Mouse (Mus musculus) midbrain, embryonic 14.5 days (tissue): ENCODE data around the gene Fth1. TPM values are rescaled to one million over a fixed set of nuclear protein-coding genes. Genes with fewer than 3 reads are reported as not detected.

Source experiments
- ATAC-seq: fragments of 200-750 bp; cut with Nextera tagmentation; 2 replicates; pipeline ENCODE4 v1.8.0; 2017; ENCODE audit warnings: moderate number of reproducible peaks, moderate library complexity; ENCODE audit not compliant: low FRiP score, low TSS enrichment
- DNase-seq: peaks from one replicate; pipeline ENCODE4 v3.0.0-alpha.2; 2015
- H3K27ac ChIP-seq: fragments of 300-500 bp; sonication (generic); replicated peaks from 2 replicates; pipeline ENCODE4 v1.5.1; 2014; ENCODE audit warnings: mild to moderate bottlenecking, low read depth, low read length, moderate library complexity
- H3K27me3 ChIP-seq: fragments of 300-500 bp; sonication (generic); 2 replicates; pipeline ENCODE4 v1.6.1; 2014; ENCODE audit warnings: low read length, control low read depth, mixed read lengths; ENCODE audit not compliant: control insufficient read depth, insufficient read depth
- H3K36me3 ChIP-seq: fragments of 300-500 bp; sonication (generic); 2 replicates; pipeline ENCODE4 v1.6.1; 2014; ENCODE audit warnings: low read length, control low read depth; ENCODE audit not compliant: control insufficient read depth, insufficient read depth
- H3K4me1 ChIP-seq: fragments of 300-500 bp; sonication (generic); 2 replicates; pipeline ENCODE4 v1.6.1; 2014; ENCODE audit warnings: mild to moderate bottlenecking, antibody characterized with exemption, low read length, control low read depth; ENCODE audit not compliant: control insufficient read depth, insufficient read depth
- H3K4me2 ChIP-seq: fragments of 300-500 bp; sonication (generic); 2 replicates; pipeline ENCODE4 v1.6.1; 2014; ENCODE audit warnings: mild to moderate bottlenecking, low read length, moderate library complexity
- H3K4me3 ChIP-seq: fragments of 300-500 bp; sonication (generic); replicated peaks from 2 replicates; pipeline ENCODE4 v1.5.1; 2014; ENCODE audit warnings: low read depth, low read length
- H3K9ac ChIP-seq: fragments of 300-500 bp; sonication (generic); replicated peaks from 2 replicates; pipeline ENCODE4 v1.6.1; 2014; ENCODE audit warnings: mild to moderate bottlenecking, low read length, moderate library complexity
- H3K9me3 ChIP-seq: fragments of 300-500 bp; sonication (generic); 2 replicates; pipeline ENCODE4 v1.6.1; 2016; ENCODE audit warnings: low read length, control low read depth, mixed read lengths; ENCODE audit not compliant: control insufficient read depth
- WGBS: fragments of 180-500 bp; shearing (Covaris S2); extraction: QIAGEN DNeasy Blood & Tissue Kit; methylation state at CpG from one replicate; pipeline ENCODE4 v1.1.7; 2014; 5-methylcytosine and 5-hydroxymethylcytosine counted together
- polyA plus RNA-seq: library from polyadenylated mRNA; unstranded; fragments of >200 nt; fragmentation: Nextera tagmentation; extraction: Ambion mirVana; gene quantifications from 2 replicates; pipeline ENCODE4 v1.2.1, GENCODE M21; 2014

Gene Fth1
- polyA plus RNA-seq, 1 experiment from 2014 or later: 1,477 TPM

DNA sequence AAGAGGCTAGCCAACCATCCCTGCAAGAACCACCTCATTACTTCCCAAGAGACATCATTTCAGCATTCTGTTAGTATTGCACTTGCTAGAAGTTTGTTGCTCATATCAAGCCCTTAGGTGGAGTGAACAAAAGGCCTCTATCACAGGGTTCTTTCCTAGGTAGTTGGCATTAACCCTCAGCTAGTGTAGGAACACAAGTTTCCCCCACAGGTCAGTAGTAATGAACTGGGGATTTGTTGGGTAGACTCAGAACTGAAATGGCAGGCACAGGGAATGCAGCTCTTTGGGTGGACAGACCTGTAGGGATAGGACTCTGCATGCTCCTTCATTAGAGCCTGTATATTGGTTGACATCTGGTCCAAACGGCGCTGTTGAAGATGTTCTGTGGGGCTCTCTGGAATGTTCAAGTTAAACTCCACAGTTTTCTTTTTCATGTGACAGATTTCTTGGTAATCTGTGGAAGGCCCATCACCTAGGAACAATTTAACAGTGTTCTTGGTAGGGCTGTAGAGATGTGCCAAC, 5.6 kb downstream of the Fth1 start:
- H3K4me1 ChIP-seq: peaks cover 19% of the 10 kb centered on the region
- H3K27ac ChIP-seq: no peak overlapping the region
- no peaks in the 10 kb centered on the region for H3K9me3 ChIP-seq
- no peak for DNase-seq
- H3K4me3 ChIP-seq: no peak overlapping the region
- 97% methylated on average over 2 of the region's 2 CpGs for WGBS
- no peak overlapping the region for H3K4me2 ChIP-seq
- ATAC-seq: no peak
- peaks cover 26% of the 10 kb centered on the region for H3K36me3 ChIP-seq
- no peak overlapping the region for H3K9ac ChIP-seq
- no peaks in the 10 kb centered on the region for H3K27me3 ChIP-seq

DNA sequence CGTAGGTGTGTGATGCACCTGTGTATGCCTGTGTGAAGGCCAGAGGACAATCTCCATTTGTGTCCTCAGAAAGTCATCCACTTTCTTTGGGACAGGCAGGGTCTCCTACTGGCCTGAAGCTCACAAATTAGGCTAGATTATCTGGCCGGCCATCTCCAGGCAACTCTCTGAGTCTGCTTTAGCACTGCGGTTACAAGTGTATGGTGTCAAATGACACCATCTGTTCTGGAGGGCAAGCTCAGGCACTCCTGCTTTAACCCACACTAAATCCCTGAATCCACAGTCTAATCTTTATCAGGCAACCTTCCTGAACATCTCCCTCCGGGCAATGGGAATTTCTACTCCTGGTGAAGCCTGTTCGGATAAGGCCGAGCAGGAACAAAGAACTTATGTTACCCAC, 6.8 kb downstream of the Fth1 start:
- Histone ChIP-seq H3K9me3 (no peaks in the 10 kb centered on the region), H3K27me3 (no peaks in the 10 kb centered on the region), H3K9ac (no peak overlapping the region), H3K4me1 (peaks cover 11% of the 10 kb centered on the region), H3K27ac (no peak overlapping the region), H3K4me3 (no peak overlapping the region), H3K4me2 (no peak overlapping the region), H3K36me3 (peaks cover 26% of the 10 kb centered on the region)
- WGBS: 58% methylated on average over 6 of the region's 6 CpGs
- DNase-seq: no peak
- no peak for ATAC-seq

DNA sequence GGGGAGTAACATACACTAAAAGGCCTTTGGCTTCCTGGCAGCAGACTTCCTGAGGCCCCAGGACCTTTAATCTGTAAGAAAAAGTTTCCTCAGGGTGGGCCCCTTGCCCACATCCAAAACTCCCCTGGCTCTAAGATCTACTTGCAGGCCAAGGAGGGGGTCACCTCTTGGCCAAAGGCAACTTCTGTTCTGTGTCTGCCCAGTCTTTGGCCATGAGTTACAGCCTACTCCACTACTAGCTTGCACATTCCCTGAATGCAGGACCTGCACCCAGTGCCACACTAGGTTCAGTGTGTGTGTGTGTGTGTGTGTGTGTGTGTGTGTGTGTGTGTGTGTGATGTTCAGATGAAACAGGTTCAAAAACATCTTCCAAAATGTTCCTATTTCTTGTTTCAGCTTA, 7.2 kb downstream of the Fth1 start:
- H3K9ac ChIP-seq: no peak overlapping the region
- no peak for ATAC-seq
- H3K4me2 ChIP-seq: no peak overlapping the region
- H3K27me3 ChIP-seq: no peaks in the 10 kb centered on the region
- H3K4me3 ChIP-seq: no peak overlapping the region
- DNase-seq: no peak
- H3K4me1 ChIP-seq: peaks cover 11% of the 10 kb centered on the region
- no peak overlapping the region for H3K27ac ChIP-seq
- peaks cover 26% of the 10 kb centered on the region for H3K36me3 ChIP-seq
- H3K9me3 ChIP-seq: no peaks in the 10 kb centered on the region

DNA sequence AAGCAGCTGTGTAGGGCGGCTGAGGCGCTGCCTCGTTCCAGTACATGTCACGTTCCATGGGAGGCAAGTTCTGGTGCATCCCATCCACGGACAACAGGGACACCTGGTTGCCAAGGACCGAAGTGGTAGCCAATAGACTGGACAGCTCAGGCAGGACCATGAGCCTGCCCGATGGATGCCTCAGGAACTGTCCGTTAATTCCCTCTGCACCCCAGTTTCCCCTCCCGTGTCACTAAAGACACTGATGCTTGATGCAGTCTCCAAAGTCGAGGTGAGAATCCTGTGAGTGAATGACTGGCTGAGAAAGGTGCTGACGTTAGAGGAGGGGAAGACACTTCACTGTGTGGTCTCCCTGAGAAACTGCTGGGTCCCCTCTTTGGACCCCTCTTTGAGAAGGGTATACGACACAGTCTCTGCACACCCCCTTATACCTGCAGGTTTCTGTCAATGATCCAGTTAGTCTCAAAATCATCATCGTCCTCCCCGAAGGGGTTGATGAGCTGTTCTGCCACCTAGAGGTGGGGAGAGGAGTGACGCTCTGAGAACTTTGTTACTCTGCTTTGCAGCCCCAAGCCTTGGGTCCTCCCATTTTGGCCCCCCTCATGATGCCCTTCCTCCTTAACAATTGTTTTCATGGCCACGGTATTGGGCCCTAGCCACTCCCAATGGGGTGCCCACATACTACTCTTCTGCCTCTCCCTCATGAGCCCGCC, 8.9 kb downstream of the Fth1 start:
- DNase-seq (no peak), ATAC-seq (no peak)
- no peak overlapping the region for H3K9ac ChIP-seq
- no peak overlapping the region for H3K27ac ChIP-seq
- H3K36me3 ChIP-seq: peaks cover 21% of the 10 kb centered on the region
- no peaks in the 10 kb centered on the region for H3K27me3 ChIP-seq
- no peak overlapping the region for H3K4me2 ChIP-seq
- peaks cover 4% of the 10 kb centered on the region; the same call in 1 of the 2 replicates for H3K4me1 ChIP-seq
- H3K9me3 ChIP-seq: no peaks in the 10 kb centered on the region
- no peak overlapping the region for H3K4me3 ChIP-seq
- 66% methylated on average over 17 of the region's 17 CpGs for WGBS

DNA sequence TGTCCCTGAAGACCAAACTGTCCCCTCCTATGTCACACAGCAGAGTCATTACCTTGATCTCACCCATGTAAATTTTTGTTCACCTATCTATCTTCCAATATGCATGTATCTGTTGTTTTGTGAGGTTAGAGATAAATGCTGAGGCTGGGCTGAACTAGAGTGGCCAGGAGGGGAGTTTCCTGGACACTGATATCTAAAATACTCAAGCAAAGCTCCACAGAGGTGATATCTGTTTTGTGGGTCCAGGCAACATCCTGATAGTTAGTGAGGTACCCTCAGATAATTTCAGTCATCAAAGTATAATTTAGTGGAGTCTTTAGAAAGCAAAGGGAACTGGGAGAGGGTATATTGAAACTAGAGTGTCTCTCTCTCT, 9.5 kb downstream of the Fth1 start:
- DNase-seq (no peak), ATAC-seq (no peak)
- Histone ChIP-seq H3K9me3 (no peaks in the 10 kb centered on the region), H3K27ac (no peak overlapping the region), H3K4me2 (no peak overlapping the region), H3K4me1 (0 out of 2 replicates have a peak, but pooled peaks cover 4% of the 10 kb centered on the region), H3K9ac (no peak overlapping the region), H3K27me3 (no peaks in the 10 kb centered on the region), H3K4me3 (no peak overlapping the region), H3K36me3 (peaks cover 16% of the 10 kb centered on the region)

DNA sequence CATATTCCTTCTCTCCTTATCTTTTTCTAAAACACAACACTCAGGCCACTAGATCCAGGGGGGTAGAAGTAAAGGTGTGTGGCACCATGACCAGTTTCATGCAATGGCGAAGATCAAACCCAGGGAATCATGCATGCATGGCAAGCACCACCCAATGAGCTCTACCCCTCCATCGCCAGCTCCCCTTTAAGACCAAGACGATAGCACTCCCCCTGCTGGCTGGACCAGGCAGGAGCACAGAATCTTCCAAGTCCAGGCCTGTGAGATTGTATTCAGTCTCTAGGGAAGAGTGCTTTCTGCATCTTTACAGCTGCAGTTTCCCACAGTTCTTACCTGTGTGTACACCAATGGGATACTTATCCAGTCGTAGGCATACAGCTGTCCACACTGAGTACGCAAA, 10.9 kb downstream of the Fth1 start:
- Histone ChIP-seq H3K27ac (no peak overlapping the region), H3K4me2 (no peak overlapping the region), H3K4me1 (0 out of 2 replicates have a peak, but pooled peaks cover 4% of the 10 kb centered on the region), H3K36me3 (peaks cover 3% of the 10 kb centered on the region; the same call in 1 of the 2 replicates), H3K9ac (no peak overlapping the region), H3K27me3 (no peaks in the 10 kb centered on the region), H3K9me3 (no peaks in the 10 kb centered on the region), H3K4me3 (no peak overlapping the region)
- DNase-seq: peak; percentile 84
- no peak for ATAC-seq
- WGBS: 19% methylated on average over 5 of the region's 5 CpGs

DNA sequence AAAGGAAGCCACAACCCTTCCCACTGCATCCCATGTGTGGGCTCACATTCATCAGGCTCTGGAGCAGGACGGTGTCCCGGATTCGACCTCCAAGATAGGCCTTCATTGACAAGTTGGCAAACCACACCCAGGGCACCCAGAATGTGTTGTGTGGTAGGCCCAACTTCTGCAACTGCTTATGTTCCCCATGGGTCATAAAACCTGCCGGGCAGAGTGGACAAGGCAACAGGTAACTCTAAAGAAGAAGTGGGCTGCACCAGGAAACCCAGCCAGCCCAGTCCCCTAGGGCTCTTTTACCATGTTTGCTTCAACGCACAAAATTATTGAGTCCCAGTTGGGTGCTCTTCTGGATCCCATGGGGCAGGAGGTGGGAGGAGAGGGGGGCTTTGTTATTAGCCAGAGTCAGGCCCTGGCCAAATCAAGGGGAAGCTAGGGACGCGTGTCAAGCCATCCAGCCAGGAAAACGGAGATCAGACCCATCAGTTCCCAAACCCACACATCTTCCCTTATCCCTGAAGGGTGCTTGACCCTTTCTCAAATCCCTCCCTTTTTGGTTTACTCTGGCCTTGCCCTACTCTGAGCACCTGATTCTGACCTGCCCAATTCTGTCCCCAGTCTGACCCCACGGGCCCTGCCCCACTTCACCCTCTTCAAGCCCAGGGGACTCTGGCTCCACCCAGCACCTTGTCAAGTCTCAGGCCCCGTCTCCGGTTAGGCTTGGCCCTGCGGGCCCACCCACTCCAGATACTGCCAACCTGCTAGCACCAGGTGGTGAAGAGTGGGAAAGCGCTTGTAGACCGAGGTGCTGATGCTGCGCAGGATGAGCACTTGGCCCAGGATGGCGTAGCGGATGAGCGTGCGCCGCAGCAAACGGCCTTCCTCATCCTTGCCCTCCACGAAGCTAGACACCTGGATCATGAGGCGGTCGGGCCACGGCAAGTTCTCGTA, 11.9 kb downstream of the Fth1 start:
- Histone ChIP-seq H3K4me1 (0 out of 2 replicates have a peak, but pooled peaks cover 4% of the 10 kb centered on the region), H3K27me3 (no peaks in the 10 kb centered on the region), H3K9ac (peak overlapping the region; percentile 39), H3K36me3 (no peaks in the 10 kb centered on the region; the same call in 1 of the 2 replicates), H3K9me3 (no peaks in the 10 kb centered on the region), H3K27ac (0 out of 2 replicates have a peak overlapping the region, but pooled peaks have one; percentile 37), H3K4me2 (peak overlapping the region; percentile 54), H3K4me3 (peak overlapping the region; percentile 27)
- ATAC-seq: peak; percentile 51
- DNase-seq: no peak
- 50% methylated on average over 26 of the region's 26 CpGs for WGBS

DNA sequence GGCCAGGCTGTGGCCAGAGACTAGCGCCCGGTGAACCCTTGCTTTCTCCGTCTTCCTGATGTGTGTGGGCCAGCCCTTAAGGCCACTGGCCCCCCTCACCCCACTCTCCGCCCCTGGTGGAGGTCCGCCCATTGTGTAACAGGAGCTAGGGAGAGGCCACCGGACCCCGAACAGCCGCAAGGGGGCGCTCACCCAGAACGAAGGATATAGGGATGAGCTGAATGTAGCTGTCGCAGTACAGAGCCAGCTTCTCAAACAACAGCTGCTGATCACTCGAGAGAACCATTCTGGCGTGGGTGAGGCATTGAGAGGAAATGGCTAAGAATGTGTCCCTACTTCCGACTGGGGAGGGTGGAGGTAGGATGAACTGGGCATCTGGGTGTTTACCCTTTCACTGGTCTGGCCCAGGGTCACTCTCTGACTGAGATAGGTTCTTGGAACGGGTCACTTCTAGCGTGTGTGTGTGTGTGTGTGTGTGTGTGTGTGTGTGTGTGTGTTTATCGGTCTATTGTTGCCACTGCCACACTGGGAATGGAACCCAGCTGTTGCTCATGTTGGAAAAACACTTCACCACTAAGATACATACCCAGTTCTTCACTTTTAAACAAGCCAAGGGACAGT, 12.7 kb downstream of the Fth1 start:
- ATAC-seq: peak; percentile 84
- WGBS: 5% methylated on average over 17 of the region's 17 CpGs

More for the DNA sequence above, 12.7 kb downstream of the Fth1 start:
- peak overlapping the region; percentile 39 for H3K9ac ChIP-seq
- 0 out of 2 replicates have a peak, but pooled peaks cover 4% of the 10 kb centered on the region for H3K4me1 ChIP-seq
- peak; percentile 88 for DNase-seq
- H3K4me3 ChIP-seq: peak overlapping the region; percentile 27
- no peaks in the 10 kb centered on the region for H3K27me3 ChIP-seq
- no peaks in the 10 kb centered on the region for H3K36me3 ChIP-seq
- H3K27ac ChIP-seq: 0 out of 2 replicates have a peak overlapping the region, but pooled peaks have one; percentile 37
- peak overlapping the region; percentile 54 for H3K4me2 ChIP-seq
- H3K9me3 ChIP-seq: no peaks in the 10 kb centered on the region
